Mouse (Mus musculus): ENCODE measurements around the gene Ermp1.
A peak's percentile ranks its signal among the peaks of the same experiment; 100 is the strongest.

Ermp1 gene

DNA sequence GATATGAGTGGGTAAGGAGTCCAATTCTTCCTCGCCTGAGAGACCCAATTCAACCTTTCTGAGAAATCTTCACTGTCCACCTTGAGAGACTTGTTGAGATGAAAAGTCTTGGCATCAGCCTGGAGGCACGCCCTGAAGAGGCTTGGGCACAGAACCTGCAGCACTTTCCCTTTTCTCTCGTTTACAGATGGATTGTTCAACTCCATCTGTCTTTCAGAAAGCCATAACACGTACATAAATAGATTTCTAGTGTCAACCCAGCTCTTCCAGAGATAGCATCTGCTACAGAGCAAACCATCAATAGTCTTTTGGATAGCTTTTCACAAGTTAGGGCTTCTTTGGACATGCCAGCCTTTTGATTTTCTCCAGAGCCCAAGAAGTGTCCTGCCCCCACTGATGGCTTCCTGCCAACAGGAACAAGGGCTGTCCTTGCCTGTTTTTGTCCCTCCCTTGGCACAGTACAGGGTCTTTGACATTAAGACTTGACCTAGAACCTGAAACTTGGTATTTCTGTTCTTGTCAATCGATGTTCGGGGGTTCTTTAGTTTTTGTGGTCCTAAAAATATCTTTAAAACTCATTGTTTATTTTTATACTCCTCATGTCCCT, 13.9 kb upstream of the Ermp1 start:
- DNase-seq (ENCODE audit: extremely low read depth, low read depth) = no peak

DNA sequence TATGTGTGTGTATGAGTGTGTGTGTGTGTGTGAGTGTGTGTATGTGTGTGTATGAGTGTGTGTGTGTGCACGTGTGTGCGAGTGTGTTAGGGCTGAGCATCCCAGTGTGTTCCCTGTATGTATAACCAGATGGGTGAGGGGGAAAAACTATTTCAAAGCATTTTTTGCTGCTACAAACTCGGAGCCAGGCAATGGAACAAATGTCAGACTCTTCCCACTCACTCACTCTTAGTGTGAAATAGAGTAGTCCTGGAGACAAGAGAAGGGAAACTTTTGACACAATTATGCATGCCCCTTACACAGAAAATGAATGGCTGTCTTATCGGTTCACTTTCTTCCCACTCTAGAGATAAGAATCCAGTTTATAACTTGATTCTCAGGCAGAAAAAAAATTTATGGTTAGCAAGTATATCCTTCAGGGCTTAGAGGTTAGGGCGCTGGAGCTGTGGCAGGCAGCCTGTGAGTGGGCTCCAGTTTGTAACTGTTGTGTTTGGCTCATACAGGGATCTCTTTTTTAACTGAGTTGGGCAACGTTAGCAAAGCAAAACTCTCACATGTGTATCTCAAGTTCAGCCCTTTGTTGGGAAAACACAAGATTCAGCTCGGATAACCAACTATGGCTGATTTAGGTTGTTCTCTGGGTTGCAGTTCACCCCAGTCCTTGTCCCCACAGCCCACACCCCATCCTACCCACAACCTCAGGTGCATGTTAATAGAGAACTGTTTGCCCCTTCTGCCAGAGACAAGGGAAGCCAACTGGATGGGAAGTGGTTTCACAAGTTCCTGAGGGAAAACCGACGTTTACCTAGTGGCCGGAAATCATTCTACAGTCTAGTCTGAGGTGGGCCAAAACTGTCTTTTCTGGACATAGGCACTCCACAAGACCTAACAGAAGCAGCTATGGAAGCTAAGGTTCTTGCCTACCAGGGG, 12.9 kb upstream of the Ermp1 start:
- no peak for DNase-seq (ENCODE audit: extremely low read depth, low read depth)

DNA sequence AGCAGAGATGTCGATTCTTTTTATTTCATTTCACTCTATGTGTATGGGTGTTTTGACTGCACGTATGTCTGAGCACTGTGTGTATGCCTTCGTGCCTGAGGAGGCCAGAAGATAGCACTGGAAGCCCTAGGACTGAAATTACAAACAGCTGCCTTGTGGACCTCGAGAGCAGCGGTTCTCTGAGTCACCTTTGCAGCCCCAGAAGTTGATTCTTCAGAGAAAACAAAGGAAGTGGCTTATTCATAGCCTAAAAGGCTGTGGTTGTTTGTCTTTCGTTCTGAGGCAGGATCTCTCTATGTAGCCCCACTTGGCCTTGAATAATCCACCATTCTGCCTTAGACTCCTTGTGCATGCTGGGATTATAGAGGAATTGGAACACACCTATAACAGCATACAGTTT, 11.5 kb upstream of the Ermp1 start:
- DNase-seq (ENCODE audit: extremely low read depth, low read depth) = no peak

- no peak for DNase-seq (ENCODE audit: extremely low read depth, low read depth)
Measured at GRCm38 (mm10) chr19:29658836-29659235, 10.6 kb upstream of the Ermp1 start.

DNA sequence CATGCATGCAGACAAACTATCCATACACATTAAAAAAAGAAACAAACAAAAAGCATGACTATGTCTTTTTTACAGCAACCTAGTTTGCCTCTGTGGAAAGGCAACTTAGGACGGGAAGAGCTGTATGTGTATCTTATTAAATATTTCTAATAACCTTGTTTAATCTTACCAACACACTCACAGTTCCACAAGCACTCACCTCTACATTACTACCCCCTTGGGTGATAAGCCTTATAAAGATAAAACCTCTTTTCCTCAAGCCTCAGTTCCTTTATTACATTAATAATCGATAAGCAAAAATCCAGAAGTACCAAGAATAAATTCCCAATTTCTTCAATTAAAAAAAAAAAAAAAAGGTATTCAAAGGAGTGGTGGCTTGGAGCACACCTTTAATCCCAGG, 9.3 kb upstream of the Ermp1 start:
- no peak for DNase-seq (ENCODE audit: extremely low read depth, low read depth)

GRCm38 (mm10) chr19:29657033-29657432, 8.8 kb upstream of the Ermp1 start:
- no peak for DNase-seq (ENCODE audit: extremely low read depth, low read depth)

GRCm38 (mm10) chr19:29656620-29657019, 8.4 kb upstream of the Ermp1 start:
- DNase-seq (ENCODE audit: extremely low read depth, low read depth) = no peak

GRCm38 (mm10) chr19:29656029-29656428, 7.8 kb upstream of the Ermp1 start:
- no peak for DNase-seq (ENCODE audit: extremely low read depth, low read depth)

- no peak for DNase-seq (ENCODE audit: extremely low read depth, low read depth)
Measured at GRCm38 (mm10) chr19:29655148-29655547, 6.9 kb upstream of the Ermp1 start.

- DNase-seq (ENCODE audit: extremely low read depth, low read depth) = no peak
Measured at GRCm38 (mm10) chr19:29653768-29654265, 5.6 kb upstream of the Ermp1 start.

GRCm38 (mm10) chr19:29649683-29650082, 1.5 kb upstream of the Ermp1 start:
- peak; percentile 40 for DNase-seq (ENCODE audit: extremely low read depth, low read depth)

DNA sequence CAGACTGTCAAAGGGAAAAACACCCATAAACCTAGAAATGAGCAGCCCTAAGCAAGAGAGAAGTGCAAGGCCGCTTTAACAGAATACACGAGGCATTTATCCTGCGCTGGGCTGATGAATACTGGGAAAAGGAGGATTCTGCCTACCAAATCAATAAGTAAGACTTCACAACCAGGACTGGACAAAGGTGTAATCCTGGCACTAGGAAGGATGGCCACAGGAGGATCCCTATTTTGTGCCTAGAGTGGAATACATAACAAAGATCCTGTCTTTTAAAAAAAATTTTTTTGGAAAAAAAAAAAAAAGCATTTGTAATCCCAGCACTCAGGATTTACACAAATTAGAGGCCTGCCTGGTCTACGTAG, 317 bp upstream of the Ermp1 start:
- no peak for DNase-seq (ENCODE audit: extremely low read depth, low read depth)

GRCm38 (mm10) chr19:29644747-29645146, 3.5 kb downstream of the Ermp1 start:
- DNase-seq (ENCODE audit: extremely low read depth, low read depth) = peak; percentile 39

- no peak for DNase-seq (ENCODE audit: extremely low read depth, low read depth)
Measured at GRCm38 (mm10) chr19:29643194-29643922, 4.9 kb downstream of the Ermp1 start.

GRCm38 (mm10) chr19:29642211-29642610, 6.0 kb downstream of the Ermp1 start:
- no peak for DNase-seq (ENCODE audit: extremely low read depth, low read depth)

GRCm38 (mm10) chr19:29641510-29641909, 6.7 kb downstream of the Ermp1 start:
- DNase-seq (ENCODE audit: extremely low read depth, low read depth) = no peak

DNA sequence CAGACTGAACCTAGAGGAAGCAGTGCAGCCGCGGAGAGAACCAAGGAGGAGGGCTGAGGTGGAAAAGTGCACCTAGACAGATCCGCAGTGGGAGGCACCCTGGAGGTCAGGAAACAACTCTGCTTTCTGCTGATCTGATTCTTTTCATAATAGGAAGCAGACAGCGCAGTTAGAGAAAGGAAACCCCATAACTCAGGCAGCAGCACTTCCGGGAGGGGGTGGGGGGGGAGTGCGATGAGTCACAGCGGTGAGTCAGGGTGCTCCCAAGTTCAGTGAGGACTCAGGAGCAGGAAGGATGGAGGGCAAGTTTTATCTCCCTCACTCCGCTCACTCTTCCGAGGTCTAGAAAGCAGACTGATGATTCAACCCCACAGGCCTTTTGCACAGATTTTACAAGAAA, 7.2 kb downstream of the Ermp1 start:
- peak; percentile 53 for DNase-seq (ENCODE audit: extremely low read depth, low read depth)

GRCm38 (mm10) chr19:29612102-29612501, 36.1 kb downstream of the Ermp1 start:
- no peak for DNase-seq (ENCODE audit: extremely low read depth, low read depth)

GRCm38 (mm10) chr19:29610907-29611306, 37.3 kb downstream of the Ermp1 start:
- DNase-seq (ENCODE audit: extremely low read depth, low read depth) = no peak

DNA sequence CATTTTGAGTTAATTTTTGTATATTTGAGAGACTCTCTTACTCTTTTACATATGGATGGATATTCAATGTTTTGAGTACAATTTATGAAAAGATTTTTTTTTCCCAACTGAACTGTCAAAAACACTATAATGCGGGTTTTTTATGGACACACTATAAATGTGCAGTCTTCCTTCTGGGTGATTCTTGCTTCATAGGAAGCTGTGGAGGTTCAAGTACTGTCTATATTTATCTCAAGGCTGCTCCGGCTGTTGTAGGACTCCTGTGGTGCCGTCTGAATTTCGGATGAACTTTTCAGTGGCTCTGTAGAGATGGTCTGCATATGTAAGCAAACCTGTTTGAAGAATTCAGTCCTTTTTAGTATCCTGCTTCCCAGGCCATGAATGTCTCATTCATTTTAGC, 40.0 kb downstream of the Ermp1 start:
- DNase-seq (ENCODE audit: extremely low read depth, low read depth) = no peak

DNA sequence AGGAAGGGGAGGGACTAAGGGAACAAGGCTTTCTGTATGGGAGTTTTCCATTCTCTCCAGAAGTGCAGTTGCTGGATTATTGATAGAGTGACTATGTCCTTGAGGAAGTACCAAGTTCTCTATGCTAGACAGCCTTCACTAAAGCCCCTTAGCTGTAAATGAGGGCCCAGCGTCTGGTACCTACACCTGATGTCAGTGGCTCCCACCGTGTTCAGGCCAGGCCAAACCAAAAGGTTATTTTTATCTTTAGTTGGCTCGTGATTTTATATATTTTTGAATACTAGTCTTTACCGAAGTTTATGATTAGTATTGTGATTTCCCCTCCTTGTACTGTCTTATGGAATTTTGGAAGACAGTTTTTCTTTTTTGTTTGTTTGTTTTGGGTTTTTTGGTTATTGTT, 40.7 kb downstream of the Ermp1 start:
- DNase-seq (ENCODE audit: extremely low read depth, low read depth) = no peak

GRCm38 (mm10) chr19:29604653-29605052, 43.6 kb downstream of the Ermp1 start:
- no peak for DNase-seq (ENCODE audit: extremely low read depth, low read depth)
